Mouse (Mus musculus): ENCODE measurements around the gene Kif23. TPM values are rescaled to one million over a fixed set of nuclear protein-coding genes. Genes with fewer than 3 reads are reported as not detected.
A peak's percentile ranks its signal among the peaks of the same experiment; 100 is the strongest.

Gene Kif23
- total and polyA plus RNA-seq, 2 experiments, result 0.43 to 0.83 TPM

DNA sequence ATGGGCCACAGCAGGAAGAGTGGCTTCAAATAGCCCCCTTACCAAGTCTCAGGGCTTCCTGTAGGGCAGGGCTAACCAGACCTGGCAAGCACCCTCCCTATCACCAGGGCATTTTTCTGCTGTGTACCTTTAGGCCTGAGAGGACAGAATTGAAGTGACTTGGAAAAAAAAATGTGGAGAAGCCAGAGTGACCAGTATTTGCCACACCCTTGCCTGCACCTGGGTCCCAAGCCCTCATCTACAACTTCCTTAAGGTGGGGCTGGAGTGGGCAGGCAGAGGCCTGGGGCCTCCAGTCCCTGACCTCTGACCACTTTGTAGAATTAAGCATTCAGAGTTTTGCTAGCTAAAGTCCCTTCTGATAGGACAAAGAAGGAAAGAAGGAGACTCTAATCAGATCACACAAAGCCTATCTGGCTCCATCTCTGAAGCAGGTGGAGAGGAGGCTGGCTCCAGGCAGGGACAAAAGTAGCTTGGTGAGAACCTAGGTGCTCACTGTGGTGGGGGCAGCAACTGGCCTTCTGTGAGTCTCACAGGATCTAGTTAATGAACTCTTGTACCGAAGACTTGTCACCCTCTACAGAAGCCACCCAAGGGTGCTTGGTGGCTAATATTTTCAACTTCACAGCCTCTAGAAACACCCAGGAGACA is 13.5 kb upstream of the Kif23 start:
- no peak overlapping the region for H3K27ac ChIP-seq (replicated peaks; ENCODE audit: insufficient read depth, low read depth, low read length)
- no peak for DNase-seq (ENCODE audit: extremely low read depth, low read depth, low spot score)
- TF ChIP-seq POLR2A (IDR thresholded peaks at IDR 0.05; ENCODE audit: extremely low read depth, insufficient read depth, low read length) (no peak), CTCF (IDR thresholded peaks at IDR 0.05; ENCODE audit: low read depth, low read length) (no peak)

DNA sequence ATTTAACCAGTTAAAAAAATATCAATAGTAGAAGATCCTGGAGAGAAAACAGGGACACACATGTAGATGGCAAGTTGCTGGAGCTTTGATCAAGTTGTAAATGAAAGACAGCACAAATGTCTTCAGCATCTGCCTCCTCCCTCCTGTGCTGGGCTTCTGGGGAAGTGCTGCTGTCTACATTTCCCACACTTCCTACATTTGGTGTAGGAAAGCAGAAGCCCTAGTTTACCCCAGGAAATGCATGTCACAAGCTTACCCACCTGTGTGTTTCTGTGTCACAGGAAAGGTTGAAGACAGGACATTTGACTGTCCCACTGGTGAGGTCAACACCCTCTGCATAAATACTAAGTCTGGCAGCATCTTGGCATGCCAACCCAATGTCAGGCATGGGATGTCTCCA is 8.1 kb upstream of the Kif23 start:
- H3K79me2 ChIP-seq (ENCODE audit: control insufficient read depth, insufficient read depth, low read length), result no peaks in the 10 kb centered on the region
- H3K9ac ChIP-seq (ENCODE audit: low read depth, low read length), result no peak overlapping the region
- H3K4me1 ChIP-seq (ENCODE audit: control insufficient read depth, insufficient read depth, low read length), result no peaks in the 10 kb centered on the region
- H3K36me3 ChIP-seq (ENCODE audit: control insufficient read depth, insufficient read depth, low read length), result no peaks in the 10 kb centered on the region
- H3K27me3 ChIP-seq (ENCODE audit: control insufficient read depth, insufficient read depth, low read length), result no peaks in the 10 kb centered on the region
- H3K4me3 ChIP-seq (ENCODE audit: insufficient read depth, low read depth, low read length), result no peak overlapping the region
- H3K27ac ChIP-seq (replicated peaks; ENCODE audit: insufficient read depth, low read depth, low read length), result no peak overlapping the region
- DNase-seq (ENCODE audit: extremely low read depth, low read depth, low spot score), result peak; percentile 12
- TF ChIP-seq CTCF (IDR thresholded peaks at IDR 0.05; ENCODE audit: low read depth, low read length), result no peak
- TF ChIP-seq POLR2A (IDR thresholded peaks at IDR 0.05; ENCODE audit: extremely low read depth, insufficient read depth, low read length), result no peak

More for the DNA sequence above, 13.5 kb upstream of the Kif23 start:
- WGBS, result 77% methylated on average over 1 of the region's 1 CpGs
- no peaks in the 10 kb centered on the region for H3K36me3 ChIP-seq (ENCODE audit: control insufficient read depth, insufficient read depth, low read length)
- no peaks in the 10 kb centered on the region for H3K27me3 ChIP-seq (ENCODE audit: control insufficient read depth, insufficient read depth, low read length)
- no peak overlapping the region for H3K4me3 ChIP-seq (ENCODE audit: insufficient read depth, low read depth, low read length)
- no peak overlapping the region for H3K9ac ChIP-seq (ENCODE audit: low read depth, low read length)
- no peaks in the 10 kb centered on the region for H3K79me2 ChIP-seq (ENCODE audit: control insufficient read depth, insufficient read depth, low read length)
- no peaks in the 10 kb centered on the region for H3K4me1 ChIP-seq (ENCODE audit: control insufficient read depth, insufficient read depth, low read length)

GRCm38 (mm10) chr9:61952241-61952640 is 5.7 kb upstream of the Kif23 start:
- WGBS, result 82% methylated on average over 7 of the region's 7 CpGs
- Histone ChIP-seq H3K4me1 (ENCODE audit: control insufficient read depth, insufficient read depth, low read length) (no peaks in the 10 kb centered on the region), H3K4me3 (ENCODE audit: insufficient read depth, low read depth, low read length) (no peak overlapping the region), H3K9ac (ENCODE audit: low read depth, low read length) (no peak overlapping the region), H3K27me3 (ENCODE audit: control insufficient read depth, insufficient read depth, low read length) (no peaks in the 10 kb centered on the region), H3K27ac (replicated peaks; ENCODE audit: insufficient read depth, low read depth, low read length) (no peak overlapping the region), H3K79me2 (ENCODE audit: control insufficient read depth, insufficient read depth, low read length) (no peaks in the 10 kb centered on the region), H3K36me3 (ENCODE audit: control insufficient read depth, insufficient read depth, low read length) (no peaks in the 10 kb centered on the region)
- DNase-seq (ENCODE audit: extremely low read depth, low read depth, low spot score), result no peak
- TF ChIP-seq CTCF (IDR thresholded peaks at IDR 0.05; ENCODE audit: low read depth, low read length) (no peak), POLR2A (IDR thresholded peaks at IDR 0.05; ENCODE audit: extremely low read depth, insufficient read depth, low read length) (no peak)

GRCm38 (mm10) chr9:61947402-61948346 is 1.1 kb upstream of the Kif23 start:
- H3K9ac ChIP-seq (ENCODE audit: low read depth, low read length), result no peak overlapping the region
- H3K79me2 ChIP-seq (ENCODE audit: control insufficient read depth, insufficient read depth, low read length), result no peaks in the 10 kb centered on the region
- DNase-seq (ENCODE audit: extremely low read depth, low read depth, low spot score), result peak; percentile 46
- 7% methylated on average over 24 of the region's 24 CpGs for WGBS
- TF ChIP-seq CTCF (IDR thresholded peaks at IDR 0.05; ENCODE audit: low read depth, low read length) (peak; percentile 99), POLR2A (IDR thresholded peaks at IDR 0.05; ENCODE audit: extremely low read depth, insufficient read depth, low read length) (no peak)
- H3K27me3 ChIP-seq (ENCODE audit: control insufficient read depth, insufficient read depth, low read length), result peaks cover 4% of the 10 kb centered on the region; the same call in 1 of the 2 replicates
- no peaks in the 10 kb centered on the region for H3K4me1 ChIP-seq (ENCODE audit: control insufficient read depth, insufficient read depth, low read length)
- peak overlapping the region; percentile 19; the same call in 1 of the 2 replicates for H3K4me3 ChIP-seq (ENCODE audit: insufficient read depth, low read depth, low read length)
- H3K36me3 ChIP-seq (ENCODE audit: control insufficient read depth, insufficient read depth, low read length), result no peaks in the 10 kb centered on the region
- H3K27ac ChIP-seq (replicated peaks; ENCODE audit: insufficient read depth, low read depth, low read length), result no peak overlapping the region

DNA sequence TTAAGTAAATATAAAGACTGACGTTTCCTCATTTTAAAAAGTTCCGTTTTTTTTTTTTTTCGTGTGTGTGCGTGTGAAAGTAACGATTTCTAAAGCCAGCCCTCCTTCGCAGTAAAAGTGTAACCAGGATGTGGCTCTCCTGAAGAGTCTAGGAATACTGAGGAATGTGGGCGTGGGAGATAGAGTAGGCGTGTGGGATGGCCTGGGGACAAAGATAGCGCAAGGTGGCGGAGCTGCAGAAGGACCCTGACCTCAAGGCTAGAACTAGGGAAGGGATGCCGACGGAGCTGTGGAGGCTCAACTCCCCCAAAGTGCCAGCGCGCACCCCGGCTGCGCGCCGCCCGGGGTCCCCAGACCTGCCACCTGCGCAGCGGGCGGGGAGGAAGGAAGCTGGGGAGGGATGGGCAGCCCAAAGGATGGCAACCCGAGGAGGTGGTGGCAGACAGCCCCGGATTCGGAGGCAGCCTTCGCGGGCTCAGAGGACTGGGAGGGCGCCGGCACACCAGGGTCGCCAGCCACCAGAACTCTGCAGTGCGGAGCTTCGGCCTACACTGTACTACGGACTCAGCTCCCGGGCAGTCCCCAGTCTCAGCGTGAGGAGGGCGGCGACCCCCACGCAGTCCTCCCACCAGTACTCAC is 482 bp downstream of the Kif23 start:
- Histone ChIP-seq H3K4me1 (ENCODE audit: control insufficient read depth, insufficient read depth, low read length) (no peaks in the 10 kb centered on the region), H3K79me2 (ENCODE audit: control insufficient read depth, insufficient read depth, low read length) (no peaks in the 10 kb centered on the region), H3K27ac (replicated peaks; ENCODE audit: insufficient read depth, low read depth, low read length) (no peak overlapping the region), H3K9ac (ENCODE audit: low read depth, low read length) (peak overlapping the region; percentile 37), H3K4me3 (ENCODE audit: insufficient read depth, low read depth, low read length) (peak overlapping the region; percentile 62), H3K36me3 (ENCODE audit: control insufficient read depth, insufficient read depth, low read length) (no peaks in the 10 kb centered on the region), H3K27me3 (ENCODE audit: control insufficient read depth, insufficient read depth, low read length) (peaks cover 4% of the 10 kb centered on the region; the same call in 1 of the 2 replicates)
- no peak for DNase-seq (ENCODE audit: extremely low read depth, low read depth, low spot score)
- TF ChIP-seq POLR2A (IDR thresholded peaks at IDR 0.05; ENCODE audit: extremely low read depth, insufficient read depth, low read length), result no peak
- no peak for TF ChIP-seq CTCF (IDR thresholded peaks at IDR 0.05; ENCODE audit: low read depth, low read length)
- WGBS, result 2% methylated on average over 38 of the region's 38 CpGs
